Mouse (Mus musculus): ENCODE results near the gene Tmem255b.
A peak's percentile ranks its signal among the peaks of the same experiment; 100 is the strongest.

Gene Tmem255b

DNA sequence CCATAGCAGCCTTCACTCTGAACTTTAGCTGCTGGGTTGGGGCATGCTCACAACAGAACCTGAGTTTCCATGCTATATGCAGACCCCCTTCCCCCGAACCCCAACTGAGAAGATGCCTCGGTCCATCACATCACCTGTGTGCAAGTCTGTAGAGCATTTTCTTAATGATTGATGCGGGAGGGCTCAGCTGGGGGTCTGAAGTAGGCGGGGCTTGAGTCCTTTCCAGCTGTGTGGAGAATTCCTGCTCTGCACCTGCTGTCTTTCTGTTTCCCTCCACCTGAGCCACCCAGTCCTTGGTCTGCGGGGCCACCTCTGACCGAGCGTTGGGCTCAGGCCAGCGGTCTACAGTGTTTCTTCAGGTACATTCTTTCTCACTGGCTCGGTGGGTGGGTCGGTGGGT, at the start of gene Tmem255b:
TSS of gene Tmem255b (plus strand) at position 301 of the 400 bp plus-strand sequence.
- no peak for DNase-seq (ENCODE audit: low spot score)

DNA sequence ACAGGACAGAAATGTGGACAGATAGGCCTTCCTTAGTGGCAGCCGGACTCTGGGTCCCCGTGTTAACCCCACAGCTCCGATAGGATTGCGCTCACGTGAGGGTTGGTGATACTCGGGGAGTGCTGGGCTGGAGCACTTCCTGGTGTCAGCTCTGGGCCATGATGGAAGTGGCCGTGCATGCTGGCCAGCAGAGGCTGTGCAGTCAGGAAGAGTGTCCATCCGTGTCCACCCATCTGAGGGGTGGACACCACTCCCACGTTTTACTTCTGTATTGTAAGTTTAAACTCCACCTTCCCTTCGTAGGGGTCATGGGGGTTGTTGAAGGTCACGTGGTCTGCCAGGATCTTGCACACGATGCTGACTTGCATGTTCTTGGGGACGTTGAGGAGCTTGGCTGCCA, 48.6 kb upstream of the Tmem255b start:
- DNase-seq (ENCODE audit: low spot score): no peak

- no peak for DNase-seq (ENCODE audit: low spot score)
Observed at GRCm38 (mm10) chr8:13387728-13388127, 47.3 kb upstream of the Tmem255b start.

- DNase-seq (ENCODE audit: low spot score): no peak
Observed at GRCm38 (mm10) chr8:13388744-13389143, 46.2 kb upstream of the Tmem255b start.

DNA sequence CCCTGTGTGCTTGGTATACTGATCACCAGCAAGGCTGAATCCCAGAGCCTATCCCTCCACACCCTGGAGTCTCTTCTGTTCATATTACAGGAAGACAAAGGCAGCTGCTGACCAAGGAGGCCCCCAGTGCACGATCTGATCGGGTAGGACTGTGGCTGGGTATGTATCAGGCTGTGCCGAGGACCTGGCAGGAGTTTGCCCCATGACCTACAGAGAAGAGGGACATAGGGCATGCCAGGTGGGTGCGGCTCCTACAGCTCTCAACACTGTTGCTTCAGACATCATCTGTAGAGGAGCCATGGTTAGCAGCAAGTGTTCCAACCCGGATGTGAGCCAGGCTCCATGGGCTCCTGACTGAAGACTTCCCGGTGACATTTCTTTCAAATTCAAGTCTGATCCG, 41.1 kb upstream of the Tmem255b start:
- DNase-seq (ENCODE audit: low spot score): no peak

- no peak for DNase-seq (ENCODE audit: low spot score)
Observed at GRCm38 (mm10) chr8:13396725-13397124, 38.3 kb upstream of the Tmem255b start, which contains the start of gene Atp4b. Atp4b (minus strand) TSS chr8:13396825.

DNA sequence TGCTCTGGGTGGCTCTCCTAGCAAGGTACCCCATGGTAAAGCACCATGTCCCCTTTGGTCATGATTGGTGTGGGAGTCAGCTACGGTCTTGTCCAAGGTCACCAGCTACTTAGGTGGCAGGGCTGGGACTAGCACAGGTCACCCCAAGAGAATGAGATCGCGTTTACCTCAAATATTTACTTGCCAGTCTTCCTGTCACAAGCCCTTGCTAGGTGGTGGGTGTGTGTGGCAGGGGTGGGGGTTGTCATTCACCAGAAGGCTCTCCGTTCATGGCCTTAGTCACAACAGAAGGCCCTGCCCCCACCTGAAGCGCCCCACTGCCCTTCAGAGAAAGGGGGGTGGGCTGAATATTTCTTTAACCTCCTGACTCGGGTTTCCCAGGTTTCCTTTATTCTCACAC, 31.5 kb upstream of the Tmem255b start:
- DNase-seq (ENCODE audit: low spot score): no peak

DNA sequence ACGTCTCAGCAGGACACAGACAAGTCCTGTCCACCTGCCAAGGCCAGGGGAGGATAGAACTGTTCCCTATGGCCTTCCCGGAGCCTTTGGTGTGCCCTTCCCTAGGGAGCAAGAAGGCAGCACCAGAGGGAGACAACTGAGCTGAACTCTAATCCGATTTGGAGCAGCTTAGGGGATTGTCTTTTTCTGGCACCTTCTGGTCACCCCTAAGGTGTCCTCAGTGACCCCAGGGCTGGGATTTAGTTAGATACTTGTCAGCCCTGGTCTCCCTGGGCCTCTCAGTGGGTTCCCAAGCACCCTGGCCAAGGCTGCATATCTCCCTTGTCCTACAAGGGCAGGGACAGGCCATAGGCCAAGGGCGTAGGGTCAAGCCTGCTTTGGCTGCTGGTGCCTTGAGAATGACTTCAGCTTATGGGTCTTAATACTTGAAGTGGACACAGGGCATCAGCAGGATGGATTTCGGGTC, 30.3 kb upstream of the Tmem255b start, which contains the start of gene Grk1:
TSS of gene Grk1 (plus strand) at position 416 of the 466 bp plus-strand sequence.
- DNase-seq (ENCODE audit: low spot score): no peak

- no peak for DNase-seq (ENCODE audit: low spot score)
Observed at GRCm38 (mm10) chr8:13406011-13406410, 29.0 kb upstream of the Tmem255b start.

- DNase-seq (ENCODE audit: low spot score): peak; percentile 84
Observed at GRCm38 (mm10) chr8:13411597-13411996, 23.4 kb upstream of the Tmem255b start.

GRCm38 (mm10) chr8:13412891-13413558, 22.0 kb upstream of the Tmem255b start:
- peak; percentile 79 for DNase-seq (ENCODE audit: low spot score)

- DNase-seq (ENCODE audit: low spot score): no peak
Observed at GRCm38 (mm10) chr8:13413823-13414390, 21.1 kb upstream of the Tmem255b start.

- no peak for DNase-seq (ENCODE audit: low spot score)
Observed at GRCm38 (mm10) chr8:13415879-13416278, 19.1 kb upstream of the Tmem255b start.

DNA sequence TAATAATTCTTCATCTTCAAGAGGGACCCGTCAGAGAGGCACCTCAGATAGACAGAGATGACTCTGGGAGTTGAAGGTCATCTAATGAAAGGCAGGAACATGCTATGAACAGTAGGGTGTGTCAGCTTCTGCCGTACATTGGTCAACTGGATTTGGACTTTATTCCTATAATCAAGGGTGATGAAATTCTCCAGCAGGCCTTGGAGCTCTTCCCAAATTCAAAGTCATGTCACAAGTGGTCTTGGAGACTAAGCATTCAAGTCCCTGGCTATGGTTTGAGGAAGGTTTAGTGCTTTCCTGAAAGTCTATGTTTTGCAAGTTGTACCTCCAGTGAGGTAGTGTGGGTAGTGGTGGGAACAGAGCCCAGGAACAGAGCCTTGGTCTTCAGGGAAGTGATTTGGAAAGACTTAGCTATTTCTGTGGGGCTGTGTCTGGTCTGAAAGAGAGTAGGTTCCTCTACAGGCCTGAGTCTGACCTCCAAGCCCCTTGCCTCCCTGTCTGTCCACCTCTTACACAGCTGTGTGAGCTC, 15.8 kb upstream of the Tmem255b start:
- DNase-seq (ENCODE audit: low spot score): no peak

DNA sequence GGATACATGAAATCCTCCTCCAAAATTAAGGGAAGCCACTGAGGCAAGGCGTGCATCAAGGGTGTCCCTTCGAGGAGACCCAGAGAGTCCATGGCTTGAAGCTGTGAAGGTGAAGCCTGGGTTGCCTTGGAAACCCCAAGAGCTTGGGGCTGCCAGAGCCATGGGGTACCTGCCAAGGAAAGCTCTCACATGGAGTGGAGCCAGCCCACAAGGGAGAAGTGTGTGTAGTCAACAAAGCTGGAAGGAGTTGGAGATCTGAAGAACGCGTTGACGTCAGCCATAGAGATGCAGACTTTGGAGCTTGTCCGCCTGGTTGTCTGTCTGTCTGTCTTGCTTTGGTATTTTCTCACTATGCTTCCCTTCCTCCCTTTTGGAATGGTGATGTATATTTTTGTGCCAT, 14.0 kb upstream of the Tmem255b start:
- DNase-seq (ENCODE audit: low spot score): no peak

- no peak for DNase-seq (ENCODE audit: low spot score)
Observed at GRCm38 (mm10) chr8:13427351-13427750, 7.6 kb upstream of the Tmem255b start.

DNA sequence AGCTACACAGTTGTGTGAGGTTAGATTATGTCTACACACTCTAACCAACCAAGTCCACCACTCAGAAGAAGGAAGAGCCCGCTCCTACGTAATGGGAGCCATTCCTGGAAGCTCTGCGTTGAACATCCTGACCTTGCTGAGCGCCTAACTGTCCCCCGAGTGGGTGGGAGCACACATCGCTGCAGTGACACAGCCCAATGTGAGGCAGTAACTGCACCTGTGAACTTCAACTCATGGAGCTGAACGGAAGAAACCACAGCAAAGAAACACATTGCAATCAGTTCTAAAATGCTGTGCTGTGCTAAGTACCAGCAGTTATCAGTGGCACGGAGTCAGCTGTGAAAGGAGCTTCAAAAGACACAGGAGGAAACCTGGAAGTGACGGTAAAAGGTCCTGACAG, 6.8 kb upstream of the Tmem255b start:
- no peak for DNase-seq (ENCODE audit: low spot score)

DNA sequence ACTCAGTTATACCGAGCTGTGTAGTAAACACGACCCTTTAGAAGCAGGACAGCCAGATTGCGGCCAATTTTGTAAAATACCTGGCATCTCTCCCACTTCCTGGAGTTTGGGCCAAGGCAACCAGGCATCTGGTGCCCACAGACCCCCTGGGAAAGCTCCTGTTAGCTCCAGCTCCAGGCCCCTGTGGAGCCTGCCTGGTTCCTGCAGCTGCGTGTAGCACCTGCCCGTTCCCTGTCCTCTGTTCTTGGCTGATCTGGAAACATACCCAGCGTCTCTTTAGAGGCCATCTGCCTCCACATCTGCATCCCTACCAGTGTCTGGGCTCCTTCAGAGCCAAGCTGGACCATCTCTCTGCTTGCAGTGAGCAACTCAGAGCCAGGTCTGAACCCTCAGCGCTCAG, 4.6 kb upstream of the Tmem255b start:
- no peak for DNase-seq (ENCODE audit: low spot score)

DNA sequence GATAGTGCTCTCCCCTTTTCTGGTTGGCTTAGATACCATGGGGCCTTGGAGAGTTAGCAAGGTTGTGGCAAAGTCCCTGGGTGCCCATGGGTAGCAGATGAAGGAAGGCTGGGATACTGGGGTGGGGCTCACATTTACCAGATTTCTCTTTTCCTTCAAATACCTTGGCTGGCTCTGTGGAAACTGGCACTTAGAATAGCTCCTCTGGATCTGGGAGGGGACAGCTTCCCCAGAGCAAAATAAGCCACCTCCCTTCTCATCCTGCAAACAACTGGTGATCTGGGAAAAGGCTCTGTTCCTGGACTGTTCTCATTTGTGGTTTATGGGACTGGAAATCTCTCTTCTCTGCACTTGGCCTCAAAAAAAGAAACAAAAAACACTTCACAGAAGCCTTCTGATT, 4.1 kb upstream of the Tmem255b start:
- no peak for DNase-seq (ENCODE audit: low spot score)

DNA sequence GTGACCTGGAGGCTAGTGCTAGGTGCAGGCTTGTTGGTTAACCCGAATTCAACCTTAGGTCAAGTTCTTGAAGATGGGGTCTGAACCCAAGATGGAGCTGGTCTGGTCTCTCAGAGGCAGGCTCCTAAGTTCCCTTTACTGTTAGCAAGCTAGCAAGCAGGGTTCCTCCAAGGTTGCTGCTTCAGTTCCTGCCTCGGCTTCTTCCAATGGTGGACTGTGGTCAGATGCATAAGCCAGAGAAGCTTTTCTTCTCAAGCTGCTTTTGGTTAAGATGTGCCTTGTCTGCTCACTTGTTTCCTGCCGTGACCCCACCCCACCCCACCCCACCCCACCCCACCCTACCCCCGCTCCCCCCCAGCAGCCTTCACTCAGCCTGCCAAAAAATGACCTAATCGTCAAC, 1.9 kb upstream of the Tmem255b start:
- no peak for DNase-seq (ENCODE audit: low spot score)

DNA sequence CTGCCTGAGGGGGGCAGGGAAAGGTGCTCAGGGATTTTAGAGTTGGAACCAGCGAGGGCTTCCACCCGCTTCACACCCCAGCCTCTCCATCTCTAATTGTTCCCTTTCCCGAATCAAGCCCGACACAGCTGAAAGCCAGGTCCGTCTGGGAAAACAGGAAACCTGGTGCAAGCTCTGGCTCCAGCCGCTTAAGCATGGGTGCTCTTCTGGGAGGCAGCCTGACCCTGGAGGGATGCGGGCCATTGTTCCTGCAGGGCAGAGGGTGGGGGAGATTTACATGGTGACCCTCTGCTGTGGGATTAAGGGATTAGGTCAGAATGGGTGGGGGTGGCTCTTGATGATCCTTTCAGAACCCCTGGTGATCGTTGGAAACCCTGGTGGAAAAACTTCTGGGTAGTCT, 1.1 kb downstream of the Tmem255b start:
- no peak for DNase-seq (ENCODE audit: low spot score)

DNA sequence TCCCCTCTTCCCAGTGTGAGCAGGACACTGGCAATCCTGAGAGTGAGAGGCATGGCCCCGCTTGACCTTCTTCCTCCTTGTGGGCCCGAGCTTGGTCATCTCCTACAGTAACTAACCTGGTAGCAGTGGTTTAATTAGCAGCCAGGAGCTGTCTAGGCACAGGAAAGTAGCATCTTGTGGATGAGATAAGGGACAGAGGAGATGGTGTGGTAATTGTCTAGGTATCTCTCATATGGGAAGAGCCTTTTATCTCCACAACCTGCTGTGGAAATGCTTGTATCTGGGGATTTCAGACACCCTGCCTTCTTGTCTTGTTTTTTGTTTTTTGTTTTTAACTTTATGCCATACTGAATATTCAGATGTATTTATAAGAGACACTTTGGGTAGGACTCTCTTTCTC, 2.5 kb downstream of the Tmem255b start:
- no peak for DNase-seq (ENCODE audit: low spot score)

- no peak for DNase-seq (ENCODE audit: low spot score)
Observed at GRCm38 (mm10) chr8:13442152-13442551, 7.2 kb downstream of the Tmem255b start.

DNA sequence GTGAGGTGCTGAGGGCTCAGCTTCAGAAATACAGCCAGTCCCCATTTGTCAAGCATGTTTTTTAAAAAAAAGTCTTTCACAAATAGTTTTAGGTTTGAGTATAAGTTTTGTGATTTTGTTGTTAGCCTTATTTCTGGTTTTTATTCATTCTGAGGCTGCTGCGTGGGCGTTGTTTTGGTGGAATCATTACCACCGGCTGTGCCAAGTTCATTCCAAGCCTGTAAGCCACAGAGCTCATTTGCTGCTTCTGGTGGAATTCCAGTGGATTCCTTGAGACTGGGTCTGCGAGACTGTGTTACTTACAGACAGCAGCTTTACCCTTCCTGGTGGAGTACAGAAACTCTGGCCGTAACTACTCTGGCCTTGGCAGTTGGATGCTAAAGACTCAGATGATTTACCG, 11.5 kb downstream of the Tmem255b start:
- DNase-seq (ENCODE audit: low spot score): no peak
